Mouse (Mus musculus) midbrain, embryonic 16.5 days (tissue): Measurements from ENCODE around the gene AC109138.7. TPM values are rescaled to one million over a fixed set of nuclear protein-coding genes. Genes with fewer than 3 reads are reported as not detected.

Experiments used
- ATAC-seq: fragments of 200-750 bp; cut with Nextera tagmentation; 2 replicates; pipeline ENCODE4 v1.8.0; 2017; ENCODE audit warnings: moderate TSS enrichment
- H3K27ac ChIP-seq: fragments of 300-500 bp; sonication (generic); 2 replicates; pipeline ENCODE4 v1.5.1; 2014; ENCODE audit warnings: mild to moderate bottlenecking, low read length, mixed read lengths
- H3K27me3 ChIP-seq: fragments of 300-500 bp; sonication (generic); 2 replicates; pipeline ENCODE4 v1.6.1; 2014; ENCODE audit warnings: low read depth, low read length, mixed read lengths; ENCODE audit not compliant: control insufficient read depth, insufficient read depth
- H3K36me3 ChIP-seq: fragments of 300-500 bp; sonication (generic); 2 replicates; pipeline ENCODE4 v1.6.1; 2014; ENCODE audit warnings: mild to moderate bottlenecking, low read length, moderate library complexity, mixed read lengths; ENCODE audit not compliant: control insufficient read depth, insufficient read depth
- H3K4me1 ChIP-seq: fragments of 300-500 bp; sonication (generic); 2 replicates; pipeline ENCODE4 v1.6.1; 2014; ENCODE audit warnings: mild to moderate bottlenecking, low read length, mixed read lengths; ENCODE audit not compliant: control insufficient read depth, insufficient read depth
- H3K4me2 ChIP-seq: fragments of 300-500 bp; sonication (generic); 2 replicates; pipeline ENCODE4 v1.6.1; 2014; ENCODE audit warnings: mild to moderate bottlenecking, low read length, mixed read lengths
- H3K4me3 ChIP-seq: fragments of 300-500 bp; sonication (generic); 2 replicates; pipeline ENCODE4 v1.5.1; 2014; ENCODE audit warnings: low read depth, mild to moderate bottlenecking, low read length, moderate library complexity, mixed read lengths
- H3K9ac ChIP-seq: fragments of 300-500 bp; sonication (generic); 2 replicates; pipeline ENCODE4 v1.6.1; 2014; ENCODE audit warnings: low read depth, low read length, mixed read lengths
- H3K9me3 ChIP-seq: fragments of 300-500 bp; sonication (generic); replicated peaks from 2 replicates; pipeline ENCODE4 v1.6.1; 2014; ENCODE audit warnings: mild to moderate bottlenecking, low read length, mixed read lengths; ENCODE audit not compliant: control insufficient read depth, poor library complexity, severe bottlenecking
- WGBS: fragments of 180-500 bp; shearing (Covaris S2); extraction: QIAGEN DNeasy Blood & Tissue Kit; methylation state at CpG from one replicate; pipeline ENCODE4 v1.1.7; 2014; 5-methylcytosine and 5-hydroxymethylcytosine counted together
- polyA plus RNA-seq: library from polyadenylated mRNA; unstranded; fragments of >200 nt; fragmentation: Nextera tagmentation; extraction: Ambion mirVana; gene quantifications from 2 replicates; pipeline ENCODE4 v1.2.1, GENCODE M21; 2015

Gene AC109138.7
- polyA plus RNA-seq, 1 experiment from 2014 or later: not detected

GRCm38 (mm10) chr19:4175368-4175947, 38.7 kb upstream of the AC109138.7 start, which contains the start of gene Carns1:
Gene Carns1, minus strand, starts transcription at chr19:4175479.
- Histone ChIP-seq H3K9me3 (no peaks in the 10 kb centered on the region), H3K4me2 (peak within 1 kb of the TSS; percentile 29; the same call in 1 of the 2 replicates), H3K9ac (peak within 1 kb of the TSS; percentile 22), H3K36me3 (no peaks in the 10 kb centered on the region), H3K27ac (no peak within 1 kb of the TSS), H3K27me3 (no peaks in the 10 kb centered on the region), H3K4me3 (no peak within 1 kb of the TSS), H3K4me1 (peaks cover 8% of the 10 kb centered on the region)
- WGBS: under 1% methylated on average over 11 of the region's 11 CpGs
- no peak for ATAC-seq

- H3K4me3 ChIP-seq: no peak overlapping the region
- H3K27me3 ChIP-seq: no peaks in the 10 kb centered on the region
- no peak for ATAC-seq
- no peak overlapping the region for H3K9ac ChIP-seq
- no peaks in the 10 kb centered on the region for H3K36me3 ChIP-seq
- H3K27ac ChIP-seq: no peak overlapping the region
- H3K4me1 ChIP-seq: peaks cover 7% of the 10 kb centered on the region; the same call in 1 of the 2 replicates
- 92% methylated on average over 7 of the region's 7 CpGs for WGBS
- no peaks in the 10 kb centered on the region for H3K9me3 ChIP-seq
- H3K4me2 ChIP-seq: no peak overlapping the region
These were observed 33.7 kb upstream of the AC109138.7 start for GRCm38 (mm10) chr19:4180411-4180810.

GRCm38 (mm10) chr19:4181892-4182291, 32.3 kb upstream of the AC109138.7 start:
- Histone ChIP-seq H3K4me2 (no peak overlapping the region), H3K27me3 (no peaks in the 10 kb centered on the region), H3K4me3 (no peak overlapping the region), H3K4me1 (peaks cover 4% of the 10 kb centered on the region; the same call in 1 of the 2 replicates), H3K36me3 (no peaks in the 10 kb centered on the region), H3K27ac (0 out of 2 replicates have a peak overlapping the region, but pooled peaks have one; percentile 8), H3K9me3 (no peaks in the 10 kb centered on the region), H3K9ac (0 out of 2 replicates have a peak overlapping the region, but pooled peaks have one; percentile 10)
- WGBS: 43% methylated on average over 3 of the region's 3 CpGs
- ATAC-seq: peak; percentile 45

- Histone ChIP-seq H3K27me3 (no peaks in the 10 kb centered on the region), H3K9ac (no peak overlapping the region), H3K27ac (no peak overlapping the region), H3K4me3 (no peak overlapping the region), H3K4me1 (peaks cover 4% of the 10 kb centered on the region; the same call in 1 of the 2 replicates), H3K9me3 (no peaks in the 10 kb centered on the region), H3K36me3 (no peaks in the 10 kb centered on the region), H3K4me2 (no peak overlapping the region)
- WGBS: 62% methylated on average over 2 of the region's 2 CpGs
- no peak for ATAC-seq
These were observed 30.5 kb upstream of the AC109138.7 start for GRCm38 (mm10) chr19:4183689-4184088.

- Histone ChIP-seq H3K9me3 (no peaks in the 10 kb centered on the region), H3K27ac (no peak overlapping the region), H3K4me2 (no peak overlapping the region), H3K36me3 (no peaks in the 10 kb centered on the region), H3K9ac (no peak overlapping the region), H3K4me1 (peaks cover 4% of the 10 kb centered on the region; the same call in 1 of the 2 replicates), H3K27me3 (no peaks in the 10 kb centered on the region), H3K4me3 (no peak overlapping the region)
- 64% methylated on average over 15 of the region's 15 CpGs for WGBS
- ATAC-seq: no peak
These were observed 28.9 kb upstream of the AC109138.7 start for GRCm38 (mm10) chr19:4184976-4185975.

- H3K27ac ChIP-seq: no peak overlapping the region
- H3K4me3 ChIP-seq: no peak overlapping the region
- no peaks in the 10 kb centered on the region for H3K36me3 ChIP-seq
- ATAC-seq: no peak
- H3K4me2 ChIP-seq: no peak overlapping the region
- H3K9me3 ChIP-seq: no peaks in the 10 kb centered on the region
- H3K4me1 ChIP-seq: peaks cover 3% of the 10 kb centered on the region; the same call in 1 of the 2 replicates
- no peak overlapping the region for H3K9ac ChIP-seq
- no peaks in the 10 kb centered on the region for H3K27me3 ChIP-seq
- WGBS: 77% methylated on average over 3 of the region's 3 CpGs
These were observed 26.9 kb upstream of the AC109138.7 start for GRCm38 (mm10) chr19:4187303-4187702.

- Histone ChIP-seq H3K4me1 (peaks cover 13% of the 10 kb centered on the region), H3K9ac (no peak overlapping the region), H3K27ac (no peak overlapping the region), H3K27me3 (no peaks in the 10 kb centered on the region), H3K36me3 (0 out of 2 replicates have a peak, but pooled peaks cover 2% of the 10 kb centered on the region), H3K9me3 (no peaks in the 10 kb centered on the region), H3K4me2 (no peak overlapping the region), H3K4me3 (no peak overlapping the region)
- no peak for ATAC-seq
- 84% methylated on average over 12 of the region's 12 CpGs for WGBS
These were observed 25.0 kb upstream of the AC109138.7 start for GRCm38 (mm10) chr19:4189051-4189620.

- WGBS: 74% methylated on average over 4 of the region's 4 CpGs
- H3K9me3 ChIP-seq: no peaks in the 10 kb centered on the region
- H3K9ac ChIP-seq: peak within 1 kb of the TSS; percentile 98
- peak within 1 kb of the TSS; percentile 89 for H3K27ac ChIP-seq
- peak within 1 kb of the TSS; percentile 95 for H3K4me3 ChIP-seq
- H3K4me1 ChIP-seq: peaks cover 13% of the 10 kb centered on the region
- peaks cover 11% of the 10 kb centered on the region for H3K36me3 ChIP-seq
- H3K27me3 ChIP-seq: no peaks in the 10 kb centered on the region
- ATAC-seq: no peak
- peak within 1 kb of the TSS; percentile 75 for H3K4me2 ChIP-seq
These were observed 23.3 kb upstream of the AC109138.7 start, which contains the start of gene Tbc1d10c for GRCm38 (mm10) chr19:4190831-4191334. Gene Tbc1d10c, minus strand, starts transcription at chr19:4191284.
